Mouse (Mus musculus) liver, postnatal 0 days (tissue): ENCODE data around the gene Cacna2d4. TPM values are rescaled to one million over a fixed set of nuclear protein-coding genes. Genes with fewer than 3 reads are reported as not detected.

Source experiments
- ATAC-seq: fragments of 200-750 bp; cut with Nextera tagmentation; 2 replicates; pipeline ENCODE4 v1.8.0; 2017; ENCODE audit warnings: mild to moderate bottlenecking, moderate library complexity
- DNase-seq: peaks from one replicate; pipeline ENCODE4 v3.0.0-alpha.2; 2016
- H3K27ac ChIP-seq: fragments of 300-500 bp; sonication (generic); 2 replicates; pipeline ENCODE4 v1.5.1; 2014; ENCODE audit warnings: antibody characterized with exemption, moderate library complexity, mild to moderate bottlenecking, low read depth
- H3K27me3 ChIP-seq: fragments of 300-500 bp; sonication (generic); 2 replicates; pipeline ENCODE4 v1.6.1; 2014; ENCODE audit warnings: low read length, control low read depth, mixed read lengths; ENCODE audit not compliant: insufficient read depth
- H3K36me3 ChIP-seq: fragments of 300-500 bp; sonication (generic); replicated peaks from 2 replicates; pipeline ENCODE4 v1.6.1; 2014; ENCODE audit warnings: mild to moderate bottlenecking, control low read depth, low read length, moderate library complexity, mixed read lengths; ENCODE audit not compliant: insufficient read depth
- H3K4me1 ChIP-seq: fragments of 300-500 bp; sonication (generic); 2 replicates; pipeline ENCODE4 v1.6.1; 2014; ENCODE audit warnings: antibody characterized with exemption, mild to moderate bottlenecking, control low read depth; ENCODE audit not compliant: insufficient read depth
- H3K4me2 ChIP-seq: fragments of 300-500 bp; sonication (generic); 2 replicates; pipeline ENCODE4 v1.6.1; 2014; ENCODE audit warnings: low read depth, mild to moderate bottlenecking, low read length, moderate library complexity, mixed read lengths
- H3K4me3 ChIP-seq: fragments of 300-500 bp; sonication (generic); 2 replicates; pipeline ENCODE4 v1.5.1; 2014; ENCODE audit warnings: low read depth, low read length
- H3K9ac ChIP-seq: fragments of 300-500 bp; sonication (generic); replicated peaks from 2 replicates; pipeline ENCODE4 v1.6.1; 2014; ENCODE audit warnings: mild to moderate bottlenecking, moderate library complexity
- H3K9me3 ChIP-seq: fragments of 300-500 bp; sonication (generic); 2 replicates; pipeline ENCODE4 v1.6.1; 2016; ENCODE audit warnings: mild to moderate bottlenecking, control low read depth, low read length, mixed read lengths
- CTCF ChIP-seq: sonication (generic); IDR thresholded peaks from 2 replicates; pipeline ENCODE4 v1.5.1; 2016; ENCODE audit warnings: antibody characterized with exemption, low read depth
- EP300 ChIP-seq: IDR thresholded peaks from 2 replicates; pipeline ENCODE4 v1.6.1; 2016; ENCODE audit warnings: antibody characterized with exemption, low read depth, mild to moderate bottlenecking
- WGBS: fragments of 180-500 bp; shearing (Covaris S2); extraction: QIAGEN DNeasy Blood & Tissue Kit; methylation state at CpG from one replicate; pipeline ENCODE4 v1.1.7; 2014; ENCODE audit not compliant: insufficient replicate concordance; 5-methylcytosine and 5-hydroxymethylcytosine counted together
- polyA plus RNA-seq: library from polyadenylated mRNA; unstranded; fragments of >200 nt; fragmentation: Nextera tagmentation; extraction: Ambion mirVana; gene quantifications from 2 replicates; pipeline ENCODE4 v1.2.1, GENCODE M21; 2015

Cacna2d4 gene
- polyA plus RNA-seq, 1 experiment from 2014 or later = 0.08 TPM

- no peaks in the 10 kb centered on the region for H3K36me3 ChIP-seq
- H3K4me3 ChIP-seq = no peak overlapping the region
- no peaks in the 10 kb centered on the region for H3K4me1 ChIP-seq
- TF ChIP-seq CTCF (no peak), EP300 (no peak)
- no peaks in the 10 kb centered on the region for H3K9me3 ChIP-seq
- 69% methylated on average over 4 of the region's 4 CpGs for WGBS
- no peak overlapping the region for H3K9ac ChIP-seq
- no peak overlapping the region for H3K27ac ChIP-seq
- DNase-seq = no peak
- no peak overlapping the region for H3K4me2 ChIP-seq
- H3K27me3 ChIP-seq = no peaks in the 10 kb centered on the region
- ATAC-seq = no peak
Observed at GRCm38 (mm10) chr6:119251704-119252103, 15.4 kb downstream of the Cacna2d4 start.

GRCm38 (mm10) chr6:119276713-119277112, 40.4 kb downstream of the Cacna2d4 start:
- H3K27ac ChIP-seq = no peak overlapping the region
- H3K4me1 ChIP-seq = no peaks in the 10 kb centered on the region
- no peak overlapping the region for H3K9ac ChIP-seq
- TF ChIP-seq CTCF = no peak
- no peak for TF ChIP-seq EP300
- no peak for ATAC-seq
- no peaks in the 10 kb centered on the region for H3K9me3 ChIP-seq
- WGBS = 58% methylated on average over 2 of the region's 2 CpGs
- H3K27me3 ChIP-seq = no peaks in the 10 kb centered on the region
- no peaks in the 10 kb centered on the region for H3K36me3 ChIP-seq
- no peak overlapping the region for H3K4me2 ChIP-seq
- no peak for DNase-seq
- no peak overlapping the region for H3K4me3 ChIP-seq

GRCm38 (mm10) chr6:119280761-119281160, 44.4 kb downstream of the Cacna2d4 start:
- H3K4me2 ChIP-seq = no peak overlapping the region
- no peaks in the 10 kb centered on the region for H3K27me3 ChIP-seq
- TF ChIP-seq CTCF (0 out of 2 replicates have a peak, but pooled peaks have one; percentile 7), EP300 (no peak)
- H3K36me3 ChIP-seq = no peaks in the 10 kb centered on the region
- ATAC-seq (no peak), DNase-seq (peak; percentile 39)
- no peak overlapping the region for H3K27ac ChIP-seq
- H3K4me1 ChIP-seq = no peaks in the 10 kb centered on the region
- no peak overlapping the region for H3K9ac ChIP-seq
- no peaks in the 10 kb centered on the region for H3K9me3 ChIP-seq
- 59% methylated on average over 9 of the region's 9 CpGs for WGBS
- no peak overlapping the region for H3K4me3 ChIP-seq

GRCm38 (mm10) chr6:119301310-119301709, 65.0 kb downstream of the Cacna2d4 start:
- Histone ChIP-seq H3K27me3 (no peaks in the 10 kb centered on the region), H3K9me3 (no peaks in the 10 kb centered on the region), H3K4me1 (no peaks in the 10 kb centered on the region), H3K36me3 (no peaks in the 10 kb centered on the region), H3K9ac (no peak overlapping the region), H3K4me3 (no peak overlapping the region), H3K4me2 (no peak overlapping the region), H3K27ac (no peak overlapping the region)
- 68% methylated on average over 3 of the region's 3 CpGs for WGBS
- no peak for TF ChIP-seq EP300
- no peak for TF ChIP-seq CTCF
- no peak for ATAC-seq
- DNase-seq = no peak

GRCm38 (mm10) chr6:119303331-119303730, 67.0 kb downstream of the Cacna2d4 start:
- DNase-seq (no peak), ATAC-seq (no peak)
- H3K27ac ChIP-seq = no peak overlapping the region
- H3K36me3 ChIP-seq = no peaks in the 10 kb centered on the region
- H3K4me1 ChIP-seq = no peaks in the 10 kb centered on the region
- TF ChIP-seq CTCF (no peak), EP300 (no peak)
- no peak overlapping the region for H3K4me2 ChIP-seq
- H3K9me3 ChIP-seq = no peaks in the 10 kb centered on the region
- WGBS = 65% methylated on average over 6 of the region's 6 CpGs
- no peak overlapping the region for H3K9ac ChIP-seq
- no peak overlapping the region for H3K4me3 ChIP-seq
- no peaks in the 10 kb centered on the region for H3K27me3 ChIP-seq

- H3K27ac ChIP-seq = no peak overlapping the region
- no peak overlapping the region for H3K4me3 ChIP-seq
- whole genome bisulfite sequencing = 72% methylated on average over 10 of the region's 10 CpGs
- DNase-seq (no peak), ATAC-seq (no peak)
- no peak overlapping the region for H3K9ac ChIP-seq
- no peak overlapping the region for H3K4me2 ChIP-seq
- H3K36me3 ChIP-seq = no peaks in the 10 kb centered on the region
- no peaks in the 10 kb centered on the region for H3K9me3 ChIP-seq
- no peak for TF ChIP-seq EP300
- no peak for TF ChIP-seq CTCF
- H3K27me3 ChIP-seq = no peaks in the 10 kb centered on the region
- no peaks in the 10 kb centered on the region for H3K4me1 ChIP-seq
Observed at GRCm38 (mm10) chr6:119307867-119308413, 71.6 kb downstream of the Cacna2d4 start.

- DNase-seq (no peak), ATAC-seq (no peak)
- Histone ChIP-seq H3K9me3 (no peaks in the 10 kb centered on the region), H3K4me3 (no peak overlapping the region), H3K27ac (no peak overlapping the region), H3K36me3 (no peaks in the 10 kb centered on the region), H3K4me1 (no peaks in the 10 kb centered on the region), H3K9ac (no peak overlapping the region), H3K4me2 (no peak overlapping the region), H3K27me3 (no peaks in the 10 kb centered on the region)
- WGBS = 58% methylated on average over 9 of the region's 9 CpGs
- TF ChIP-seq CTCF (no peak), EP300 (no peak)
Observed at GRCm38 (mm10) chr6:119310176-119310575, 73.8 kb downstream of the Cacna2d4 start.
